Mouse (Mus musculus) kidney, adult 2 months (tissue): ENCODE data around the gene Htr3a.

ENCODE experiments used
- CTCF ChIP-seq: fragments of 200-500 bp; conservative IDR thresholded peaks from 2 replicates; pipeline ENCODE4 v1.5.1; 2011; ENCODE audit warnings: low read depth, mild to moderate bottlenecking, control low read depth, low read length, moderate library complexity, mixed read lengths; ENCODE audit not compliant: insufficient read depth, insufficient read length
- POLR2A ChIP-seq: fragments of 200-500 bp; IDR thresholded peaks from one replicate; pipeline ENCODE4 v1.6.1; 2011; ENCODE audit warnings: low read depth, low read length, control low read depth

GRCm38 (mm10) chr9:48928781-48929180 lies 17.9 kb upstream of the Htr3a start:
- no peak for TF ChIP-seq CTCF
- no peak for TF ChIP-seq POLR2A
